Mouse (Mus musculus): Measurements from ENCODE around the gene Tbc1d10b. TPM values are rescaled to one million over a fixed set of nuclear protein-coding genes. Genes with fewer than 3 reads are reported as not detected.
"Not testable (repeated sequence)": the region's sequence is repeated elsewhere in the genome, so short reads cannot be mapped to it uniquely, and the experiment has no call there.

The Tbc1d10b gene
- total RNA-seq, 2 experiments from 2014 or later: 90.2 to 97.5 TPM

DNA sequence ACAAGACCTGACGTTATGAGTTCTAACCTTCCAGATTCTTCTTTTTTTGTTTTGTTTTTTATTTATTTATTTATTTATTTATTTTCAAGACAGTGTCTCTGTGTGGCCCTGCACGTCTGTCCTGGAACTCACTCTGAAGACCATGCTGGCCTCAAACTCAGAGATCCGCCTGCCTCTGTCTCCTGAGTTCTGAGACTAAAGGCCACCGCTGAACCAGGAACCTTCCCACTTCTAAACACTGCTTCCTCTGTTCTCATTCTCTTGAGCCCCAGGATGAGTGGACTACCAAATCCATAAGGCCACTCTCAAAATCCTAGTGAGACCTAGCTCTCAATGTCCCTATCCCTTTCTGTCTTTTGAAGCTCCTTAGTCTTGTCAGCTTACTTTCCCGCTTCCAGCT, 1.6 kb upstream of the Tbc1d10b start:
- intact Hi-C loops (cut with DNase I): no loop called here
- no peak for DNase-seq (ENCODE audit: low spot score in 2 of 2)

DNA sequence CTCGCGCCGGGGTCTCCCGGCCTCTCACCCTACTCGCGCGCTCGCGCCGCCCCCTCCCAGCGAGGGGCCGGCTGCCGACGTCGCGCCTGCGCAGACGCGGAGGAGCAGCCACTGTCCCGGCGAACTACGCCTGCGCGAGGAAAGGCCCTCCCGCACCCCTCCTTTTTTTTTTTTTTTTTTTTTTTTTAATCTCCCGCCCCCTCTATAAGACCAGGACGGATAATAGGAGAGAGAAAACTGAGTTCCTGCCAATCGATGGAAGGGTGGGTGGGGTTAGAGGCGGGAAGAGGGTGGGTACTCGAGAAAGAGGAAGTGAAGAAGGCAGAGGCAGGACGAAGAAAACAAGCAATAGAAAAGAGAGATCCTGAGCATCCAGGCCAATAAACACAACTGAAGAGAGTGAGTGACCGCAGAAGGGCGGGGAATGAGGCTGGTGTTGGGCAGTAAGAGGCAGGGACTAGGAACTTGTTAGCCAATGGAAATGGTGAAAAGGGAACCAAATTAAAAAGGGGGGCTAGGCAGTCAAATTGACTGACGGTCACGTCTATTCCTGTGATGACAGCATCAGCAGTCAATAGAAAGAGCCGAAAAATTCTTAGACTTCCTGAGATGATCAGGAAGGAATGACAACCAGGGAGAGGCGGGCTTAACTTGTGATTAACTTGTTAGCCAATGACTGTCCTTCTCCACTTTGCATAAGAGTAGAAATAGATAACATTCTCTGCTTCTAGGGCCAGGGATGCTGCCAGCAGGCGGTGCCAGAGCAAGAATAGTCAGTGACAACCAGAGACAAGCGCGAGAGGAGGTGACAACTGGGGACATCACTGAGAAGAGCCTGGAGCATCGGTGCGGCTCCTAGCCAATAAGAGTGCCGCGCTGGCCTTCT, 528 bp upstream of the Tbc1d10b start, which contains the start of gene Mylpf:
Gene Mylpf (plus strand): TSS at position 338 of the 886 bp plus-strand sequence.
- intact Hi-C loops (cut with DNase I): no loop called here
- DNase-seq (ENCODE audit: low spot score in 2 of 2): peak; percentile 90 to 99

DNA sequence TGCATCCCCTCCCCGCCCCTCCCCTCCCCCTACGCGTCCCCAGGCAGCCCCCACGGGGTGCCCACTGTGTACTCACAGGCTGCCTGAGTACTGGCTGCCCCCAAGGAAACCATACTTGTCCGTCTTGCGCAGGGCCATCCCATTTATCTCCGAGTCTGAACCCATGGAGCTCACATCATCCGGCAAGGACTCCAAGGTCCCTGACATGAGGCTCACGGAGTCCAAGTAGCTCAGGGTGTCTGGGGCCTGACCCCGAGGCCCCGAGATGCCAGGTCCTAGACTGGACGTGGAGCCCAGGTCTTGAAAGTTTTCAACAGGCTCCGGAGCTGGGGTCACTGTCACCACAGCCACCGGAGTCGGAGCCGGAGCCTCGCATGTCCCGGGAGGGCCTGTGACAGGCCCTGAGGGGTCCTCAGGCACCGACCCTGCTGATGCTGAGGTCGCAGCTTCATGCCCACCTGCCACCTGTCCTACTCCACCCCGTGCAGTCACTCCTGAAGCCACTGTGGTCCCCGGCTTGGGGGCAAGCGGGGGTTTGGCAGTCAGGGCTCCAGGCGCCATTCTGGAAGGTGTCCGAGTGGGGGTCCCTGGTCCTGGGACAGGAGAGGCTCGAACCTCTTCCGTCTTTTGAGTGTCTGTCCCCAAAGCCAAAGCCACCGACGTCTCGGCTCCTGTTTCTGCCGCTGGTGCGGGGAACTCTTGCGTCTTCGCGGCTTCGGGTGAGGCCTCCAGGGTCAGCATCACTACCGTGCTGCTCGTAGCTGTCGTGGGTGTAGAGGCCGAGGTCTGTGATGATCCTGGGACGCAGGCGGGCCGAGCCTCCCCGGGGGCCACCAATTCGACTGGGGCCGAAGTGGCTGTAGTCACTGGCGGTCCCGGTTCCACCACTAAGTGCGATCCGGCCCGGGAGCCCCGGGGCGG, 634 bp downstream of the Tbc1d10b start:
- intact Hi-C loops (cut with DNase I): no loop called here
- no peak for DNase-seq (ENCODE audit: low spot score in 2 of 2)

DNA sequence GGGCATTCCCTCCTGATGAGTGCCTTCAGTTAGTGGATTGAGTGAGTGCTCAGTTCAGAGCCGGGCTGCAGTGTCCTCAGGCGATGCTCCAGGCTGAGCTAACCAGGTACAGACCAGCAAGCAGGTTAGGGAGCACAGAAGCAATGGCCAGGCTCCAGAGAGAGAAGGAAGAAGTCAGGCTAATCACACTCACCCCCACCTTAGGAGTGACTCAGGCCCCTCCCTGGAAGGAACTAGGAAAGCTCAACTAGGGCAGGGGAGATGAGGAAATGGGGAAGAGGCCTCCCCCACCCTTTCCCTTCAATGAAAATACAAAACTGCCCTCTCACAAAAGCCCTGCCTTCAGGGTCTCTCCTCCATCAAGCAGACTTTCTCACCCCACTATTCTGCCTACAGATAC, 1.7 kb downstream of the Tbc1d10b start:
- no peak for DNase-seq (ENCODE audit: low spot score in 2 of 2)
- intact Hi-C loops (cut with DNase I): no loop called here

DNA sequence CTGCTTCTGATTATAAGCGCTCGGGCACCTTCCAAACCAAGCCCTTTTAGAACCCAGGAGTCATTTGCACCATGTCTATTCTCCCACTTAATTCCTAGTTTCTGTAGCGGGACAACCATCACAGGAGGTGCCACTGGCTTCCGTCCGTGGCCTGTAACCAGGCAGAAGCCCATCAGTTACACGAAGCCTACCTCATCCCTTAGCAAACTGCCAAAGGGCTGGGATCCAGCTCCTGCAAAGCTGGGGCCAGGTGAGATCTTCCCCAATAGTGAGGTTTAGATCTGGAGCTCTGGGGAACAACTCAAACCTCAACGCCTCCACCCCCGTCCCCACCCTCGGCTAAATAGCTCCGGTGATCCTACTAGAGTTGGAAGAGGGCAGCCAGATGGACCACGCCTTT, 11.8 kb downstream of the Tbc1d10b start:
- intact Hi-C loops (cut with DNase I): no loop called here
- no peak for DNase-seq (ENCODE audit: low spot score in 2 of 2)

DNA sequence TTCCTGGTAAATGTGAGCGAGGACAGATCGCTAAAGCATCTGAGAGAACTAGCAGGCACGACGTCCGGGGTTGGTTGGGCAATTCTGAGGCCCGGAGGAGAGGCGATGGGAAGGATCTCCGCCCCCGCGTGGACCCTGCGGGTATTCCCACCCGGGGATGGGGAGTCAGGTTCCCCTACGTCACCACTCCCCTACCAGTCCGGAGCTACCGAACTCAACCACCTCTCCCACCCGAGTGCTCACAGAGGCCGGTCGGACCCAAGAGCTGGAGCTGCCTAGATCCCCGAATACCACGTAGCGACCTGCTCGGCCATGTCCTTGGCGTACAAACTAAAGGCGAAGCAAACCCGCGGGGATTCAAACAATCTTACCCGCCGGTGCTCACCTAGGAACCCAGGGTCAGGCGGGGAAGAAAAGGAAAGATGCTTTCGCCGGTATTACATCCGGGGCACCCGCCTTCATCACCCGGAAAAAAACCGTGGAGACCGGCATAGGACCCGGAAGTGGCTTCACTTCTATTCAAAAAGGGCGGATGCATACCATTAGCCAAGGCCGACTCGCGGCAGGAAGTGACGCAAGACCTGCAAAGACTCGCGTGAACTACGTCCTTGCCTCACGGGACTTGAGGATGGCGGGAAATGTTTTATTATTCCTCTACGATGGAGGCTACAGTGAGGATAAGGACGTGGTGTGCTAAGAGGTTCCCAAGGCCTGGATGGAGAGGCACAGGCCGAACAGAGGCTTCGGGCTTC, 12.5 kb downstream of the Tbc1d10b start, which contains the start of gene Cd2bp2:
Gene Cd2bp2 (minus strand): TSS at position 507 of the 752 bp plus-strand sequence.
- intact Hi-C loops (cut with DNase I): no loop called here
- peak; percentile 95 to 99 for DNase-seq (ENCODE audit: low spot score in 2 of 2)

DNA sequence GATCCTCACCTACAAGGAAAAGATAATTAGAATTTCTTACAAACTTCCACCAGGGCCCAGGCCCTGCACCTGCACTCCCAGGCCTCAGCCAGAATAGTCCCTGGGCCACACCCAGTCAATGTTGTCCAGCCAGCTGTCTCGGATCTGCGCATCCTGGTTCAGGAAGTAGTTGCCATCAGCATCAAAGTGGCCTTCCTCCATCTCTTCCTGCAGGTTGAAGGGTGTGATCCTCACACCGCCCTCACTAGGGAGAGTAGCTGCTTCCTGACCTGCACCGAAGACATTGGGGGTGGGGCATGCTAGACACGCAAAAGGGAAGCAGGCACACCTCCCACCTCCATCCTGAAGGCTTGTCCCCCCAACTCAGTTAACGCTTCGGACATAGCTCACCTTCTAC, 13.6 kb downstream of the Tbc1d10b start:
- no peak for DNase-seq (ENCODE audit: low spot score in 2 of 2)
- intact Hi-C loops (cut with DNase I): no loop called here

DNA sequence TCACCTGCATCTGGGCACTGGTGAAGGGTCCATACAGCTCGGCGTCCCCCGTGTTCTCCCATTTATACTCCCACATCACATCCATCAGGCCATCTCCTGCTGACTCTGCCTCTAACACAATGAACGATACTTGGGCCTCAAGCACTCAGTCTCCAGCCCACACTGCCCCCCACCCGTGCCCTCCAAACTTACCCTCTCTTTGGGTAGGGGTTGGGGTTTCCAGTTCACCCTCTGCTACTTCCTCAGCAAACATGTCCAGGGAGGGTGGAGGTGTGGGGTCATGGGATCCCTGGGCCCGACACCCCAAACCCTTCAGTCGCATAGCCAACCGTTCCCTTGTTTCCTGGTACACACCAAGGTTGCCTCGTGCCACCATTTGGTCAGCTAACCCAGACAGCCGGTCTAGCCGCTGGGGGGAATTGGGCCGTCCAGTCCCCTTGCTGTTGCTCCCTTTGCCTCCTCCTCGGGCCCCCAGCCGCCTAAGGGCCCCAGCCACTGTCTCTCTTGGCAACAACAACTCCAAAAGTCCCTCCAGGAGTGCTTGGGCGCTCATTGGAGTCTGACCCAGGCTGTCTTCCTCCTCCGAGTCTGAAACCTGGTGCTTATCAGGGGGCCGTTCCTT, 14.1 kb downstream of the Tbc1d10b start:
- intact Hi-C loops (cut with DNase I): no loop called here
- no peak for DNase-seq (ENCODE audit: low spot score in 2 of 2)

DNA sequence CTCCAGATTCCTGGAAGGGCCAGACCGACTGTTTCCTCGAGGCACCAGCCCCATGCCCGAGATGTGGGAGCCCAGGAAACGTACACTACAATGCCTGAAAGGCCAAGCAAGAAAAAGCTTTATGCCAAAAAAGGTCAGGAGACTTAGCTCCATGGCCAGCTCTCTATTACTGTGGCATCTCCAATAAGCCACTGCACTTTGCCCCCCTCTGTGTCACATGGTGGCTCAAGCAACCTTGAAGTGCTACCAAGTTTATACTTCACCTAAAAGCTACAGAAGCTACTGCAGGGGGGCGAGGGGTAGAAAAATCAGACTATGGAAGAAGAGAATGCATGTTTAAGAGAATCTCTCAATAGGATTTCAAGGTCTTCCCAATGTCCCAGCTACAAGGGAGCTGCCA, 15.3 kb downstream of the Tbc1d10b start:
- no peak for DNase-seq (ENCODE audit: low spot score in 2 of 2)
- intact Hi-C loops (cut with DNase I): no loop called here

DNA sequence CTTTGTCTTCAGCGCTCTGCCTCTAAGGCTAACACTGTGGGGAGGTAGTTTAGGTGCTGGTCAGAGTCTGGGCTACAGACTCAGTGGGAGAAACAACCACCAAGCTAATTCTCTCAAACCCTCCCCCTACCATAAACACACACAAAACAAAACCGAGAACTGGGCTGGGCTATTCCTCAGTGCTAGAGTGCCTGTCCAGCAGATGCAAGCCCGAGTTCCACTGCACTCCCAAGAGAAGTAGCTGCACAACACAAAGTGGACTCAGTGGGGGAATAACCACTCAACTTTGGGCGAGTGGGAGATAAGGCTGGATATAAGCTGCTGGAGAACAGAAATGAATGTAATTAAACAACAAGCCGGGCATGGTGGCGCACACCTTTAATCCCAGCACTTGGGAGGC, 17.6 kb downstream of the Tbc1d10b start:
- intact Hi-C loops (cut with DNase I): no loop called here
- no peak for DNase-seq (ENCODE audit: low spot score in 2 of 2)

DNA sequence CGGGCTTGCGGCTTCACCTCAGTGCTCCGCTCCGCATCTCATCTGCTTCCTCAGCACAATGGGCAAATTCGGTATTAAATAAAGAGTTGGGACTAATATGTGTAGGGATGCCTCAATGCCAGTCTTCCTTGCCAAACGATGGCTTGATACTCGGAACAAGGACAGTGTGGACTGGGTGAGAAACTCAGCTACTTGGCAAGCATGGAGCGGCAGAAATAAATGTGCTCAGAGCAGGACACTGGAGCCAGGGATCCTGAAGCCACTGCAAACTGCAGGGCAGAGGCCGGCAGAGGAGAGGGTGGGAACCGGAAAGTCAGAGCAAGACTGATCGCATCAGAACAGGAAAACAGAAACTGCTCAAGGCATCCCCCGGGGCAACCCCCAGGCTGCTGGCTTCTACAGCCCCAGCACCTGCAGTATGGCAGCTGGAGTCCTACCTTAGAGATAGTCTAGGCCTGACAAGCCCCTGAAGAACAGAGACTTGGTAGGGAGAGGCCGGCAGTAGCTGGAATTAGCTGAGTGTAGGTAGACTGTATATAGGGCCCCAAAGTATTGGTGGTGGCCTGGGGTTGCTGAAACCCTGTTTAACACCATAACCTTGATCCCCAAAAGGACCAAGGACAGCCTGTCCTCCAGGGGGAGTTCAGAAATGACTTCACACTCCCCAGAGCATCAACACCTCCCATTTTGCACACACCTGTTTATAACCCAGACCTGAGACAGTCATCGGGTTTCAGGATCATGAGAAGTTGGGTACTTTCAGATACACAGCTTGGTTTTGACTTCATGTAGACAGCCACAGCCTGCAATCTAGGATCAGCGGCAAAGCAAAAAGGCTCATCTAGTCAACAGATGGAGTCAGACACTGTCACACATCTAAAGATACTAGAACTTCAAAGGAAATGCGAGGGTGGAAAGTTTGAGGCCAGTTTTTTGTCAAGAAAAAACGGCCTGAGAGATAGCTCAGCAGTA, 19.7 kb downstream of the Tbc1d10b start:
- no peak for DNase-seq (ENCODE audit: low spot score in 2 of 2)
- intact Hi-C loops (cut with DNase I): loop anchor here (5.0 to 10.0 kb wide), 2 partner anchors 71 to 354 kb away; partner anchors contain the start of gene 4930451I11Rik

DNA sequence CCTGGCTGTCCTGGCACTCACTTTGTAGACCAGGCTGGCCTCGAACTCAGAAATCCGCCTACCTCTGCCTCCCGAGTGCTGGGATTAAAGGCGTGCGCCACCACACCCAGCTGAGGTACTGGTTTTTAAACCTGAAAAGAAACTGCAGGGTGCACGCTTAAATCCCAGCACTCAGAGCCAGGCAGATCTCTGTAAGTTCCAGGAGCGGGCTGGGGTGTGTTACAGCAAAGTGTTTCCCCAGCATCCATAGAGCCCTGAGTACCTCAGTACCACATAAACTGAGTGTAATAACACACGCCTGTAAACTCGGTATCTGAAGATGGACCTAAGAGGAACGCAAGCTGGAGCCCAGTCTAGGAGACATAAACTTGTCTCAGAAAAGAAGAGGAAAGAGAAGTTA, 20.9 kb downstream of the Tbc1d10b start:
- no peak for DNase-seq (ENCODE audit: low spot score in 2 of 2)
- intact Hi-C loops (cut with DNase I): loop anchor here (5.0 to 10.0 kb wide), 2 partner anchors 70 to 353 kb away; partner anchors contain the start of gene 4930451I11Rik

DNA sequence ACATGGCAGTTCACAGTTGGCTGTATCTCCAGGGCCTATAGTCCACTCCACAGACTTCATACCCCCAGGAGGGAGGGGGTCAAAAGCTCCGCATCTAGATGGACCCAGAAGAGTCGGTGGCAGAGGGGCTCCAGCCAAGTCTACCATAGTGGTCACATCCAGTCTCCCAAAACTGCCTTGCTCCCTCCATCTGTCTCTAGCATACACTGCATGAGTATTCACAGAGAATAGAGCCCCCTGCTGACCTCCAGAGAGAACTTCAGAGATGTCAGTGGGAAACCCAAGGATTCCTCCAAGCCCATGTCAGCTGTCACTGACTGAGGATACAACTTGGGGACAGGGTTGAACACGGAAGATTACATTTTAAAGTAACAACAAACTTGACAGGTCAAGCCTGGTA, 22.7 kb downstream of the Tbc1d10b start:
- DNase-seq (ENCODE audit: low spot score in 2 of 2): peak in 1 of 2 experiments; percentile 41
- intact Hi-C loops (cut with DNase I): loop anchor here (5.0 to 10.0 kb wide), 2 partner anchors 68 to 351 kb away; partner anchors contain the start of gene 4930451I11Rik

DNA sequence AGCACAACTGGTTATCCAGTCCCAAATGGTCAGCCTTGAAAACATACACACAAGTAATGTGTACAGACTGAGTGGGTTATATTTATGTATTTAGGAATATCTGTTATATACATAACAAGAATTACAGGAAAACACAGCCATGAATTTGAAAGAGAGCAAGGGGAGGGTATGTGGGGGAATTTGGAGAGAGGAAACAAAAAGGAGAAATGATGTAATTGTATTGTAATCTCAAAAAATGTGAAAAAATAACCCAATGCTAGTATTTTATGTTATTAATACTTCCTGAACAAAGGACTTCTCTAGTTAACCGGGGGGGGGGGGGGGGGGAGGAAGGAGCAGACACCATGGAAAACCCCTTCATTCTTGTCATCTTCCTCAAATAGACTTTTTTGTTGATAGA, 23.5 kb downstream of the Tbc1d10b start:
- intact Hi-C loops (cut with DNase I): loop anchor here (5.0 to 10.0 kb wide), 2 partner anchors 67 to 350 kb away; partner anchors contain the start of gene 4930451I11Rik
- no peak for DNase-seq (ENCODE audit: low spot score in 2 of 2)

DNA sequence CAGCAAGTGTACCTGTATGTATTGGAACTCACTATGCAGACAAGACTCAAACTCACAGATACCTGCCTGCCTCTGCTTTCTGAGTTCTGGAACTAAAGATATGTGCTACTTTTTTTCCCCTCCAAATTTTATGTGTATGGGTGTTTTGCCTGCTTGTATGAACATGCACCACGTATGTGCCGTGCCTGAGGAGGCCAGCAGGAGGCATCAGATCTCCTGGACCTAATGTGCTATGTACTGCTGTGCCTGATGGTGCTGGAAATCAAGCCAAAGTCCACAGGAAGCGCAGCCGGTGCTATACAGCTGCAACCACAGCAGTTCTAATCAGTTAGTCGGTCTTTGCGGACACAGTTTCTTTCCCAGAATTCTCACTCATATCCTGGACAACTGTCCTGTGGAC, 24.4 kb downstream of the Tbc1d10b start:
- no peak for DNase-seq (ENCODE audit: low spot score in 2 of 2)
- intact Hi-C loops (cut with DNase I): loop anchor here (10.0 kb wide), 1 partner anchor 349 kb away; the partner anchor contains the start of gene 4930451I11Rik

DNA sequence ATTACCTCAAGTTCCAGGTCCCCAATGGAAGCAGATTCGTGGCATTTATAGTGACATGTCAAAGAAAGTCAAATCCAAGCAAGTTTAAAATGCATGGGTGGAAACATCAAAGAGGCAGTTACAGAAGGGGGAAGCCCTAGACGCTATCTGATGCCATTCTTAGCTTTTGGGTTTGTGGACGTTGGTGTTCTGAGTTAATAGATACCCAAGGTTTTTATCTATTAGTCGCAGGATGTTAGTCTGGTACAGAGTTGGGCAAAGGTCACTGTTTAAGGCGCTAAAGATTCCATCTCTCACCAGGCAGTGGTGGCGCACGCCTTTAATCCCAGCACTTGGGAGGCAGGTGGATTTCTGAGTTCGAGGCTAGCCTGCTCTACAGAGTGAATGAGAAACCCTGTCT, 24.9 kb downstream of the Tbc1d10b start:
- intact Hi-C loops (cut with DNase I): loop anchor here (10.0 kb wide), 1 partner anchor 349 kb away; the partner anchor contains the start of gene 4930451I11Rik

DNA sequence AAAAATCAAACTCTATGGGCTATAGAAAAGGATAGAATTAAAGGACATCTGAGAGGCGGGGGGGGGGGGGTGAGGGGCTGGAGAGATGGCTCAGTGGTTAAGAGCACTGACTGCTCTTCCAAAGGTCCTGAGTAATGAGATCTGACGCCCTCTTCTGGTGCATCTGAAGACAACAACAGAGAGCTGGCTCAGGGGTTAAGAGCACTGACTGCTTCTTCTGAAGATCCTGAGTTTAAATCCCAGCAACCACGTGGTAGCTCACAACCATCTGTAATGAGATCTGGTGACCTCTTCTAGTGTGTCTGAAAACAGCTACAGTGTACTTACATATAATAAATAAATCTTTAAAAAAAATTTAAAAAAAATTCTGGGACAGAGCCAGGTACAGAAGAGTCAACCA, 26.5 kb downstream of the Tbc1d10b start:
- intact Hi-C loops (cut with DNase I): loop anchor here (10.0 kb wide), 1 partner anchor 347 kb away; the partner anchor contains the start of gene 4930451I11Rik
- not testable (repeated sequence) for DNase-seq (ENCODE audit: low spot score in 2 of 2)

More for the DNA sequence above, 24.9 kb downstream of the Tbc1d10b start:
- no peak for DNase-seq (ENCODE audit: low spot score in 2 of 2)

Measured in left cerebral cortex, postnatal 25 days (tissue).